7 mouse cellular contexts compared by ENCODE assay signal in genomic region chr8:123518667-123519066, GRCm38 (mm10). TPM values are rescaled to one million over a fixed set of nuclear protein-coding genes. Genes with fewer than 3 reads are reported as not detected.
DNase-seq lines count a peak whose midpoint lies in the region; ATAC-seq lines count a peak whose summit lies in the region.

Gene Gas8, plus strand, starts transcription at chr8:123518834.

- H3K9me3 ChIP-seq in embryonic facial prominence, embryonic 10.5 days = no peaks in the 10 kb centered on the region
- H3K9me3 ChIP-seq in limb, embryonic 10.5 days (replicated peaks) = no peaks in the 10 kb centered on the region
- no peaks in the 10 kb centered on the region for H3K9me3 ChIP-seq in midbrain, embryonic 13.5 days

- peaks cover 41% of the 10 kb centered on the region for H3K27me3 ChIP-seq in embryonic facial prominence, embryonic 10.5 days (replicated peaks; ENCODE audit: low read depth, poor library complexity, severe bottlenecking)
- H3K27me3 ChIP-seq in limb, embryonic 10.5 days (ENCODE audit: low read depth, poor library complexity, severe bottlenecking) = peaks cover 40% of the 10 kb centered on the region
- H3K27me3 ChIP-seq in midbrain, embryonic 13.5 days = peaks cover 10% of the 10 kb centered on the region

- DNase-seq in adrenal gland, postnatal 10 days = peak; percentile 91
- DNase-seq in embryonic facial prominence, embryonic 10.5 days (ENCODE audit: low spot score) = peak; percentile 96
- DNase-seq in kidney, adult 11 months = peak; percentile 90
- peak; percentile 92 for DNase-seq in limb, embryonic 10.5 days (ENCODE audit: low spot score)
- peak; percentile 42 for DNase-seq in spleen, adult 12 weeks (ENCODE audit: low spot score)

- peak; percentile 89 for ATAC-seq in granulocyte monocyte progenitor cell, adult 5-6 weeks (replicated peaks; ENCODE audit: poor library complexity, severe bottlenecking)
- ATAC-seq in midbrain, embryonic 13.5 days = peak; percentile 87

- peak within 1 kb of the TSS; percentile 82 for H3K27ac ChIP-seq in embryonic facial prominence, embryonic 10.5 days (replicated peaks)
- peak within 1 kb of the TSS; percentile 79 for H3K27ac ChIP-seq in limb, embryonic 10.5 days
- peak within 1 kb of the TSS; percentile 55 for H3K27ac ChIP-seq in midbrain, embryonic 13.5 days

- H3K4me2 ChIP-seq in midbrain, embryonic 13.5 days (replicated peaks) = peak within 1 kb of the TSS; percentile 94

- H3K36me3 ChIP-seq in embryonic facial prominence, embryonic 10.5 days (replicated peaks) = peaks cover 35% of the 10 kb centered on the region
- H3K36me3 ChIP-seq in limb, embryonic 10.5 days = peaks cover 36% of the 10 kb centered on the region
- H3K36me3 ChIP-seq in midbrain, embryonic 13.5 days = peaks cover 31% of the 10 kb centered on the region

- H3K9ac ChIP-seq in midbrain, embryonic 13.5 days (replicated peaks) = peak within 1 kb of the TSS; percentile 95

- under 1% methylated on average over 20 of the region's 20 CpGs for WGBS in embryonic facial prominence, embryonic 10.5 days
- under 1% methylated on average over 20 of the region's 20 CpGs for WGBS in limb, embryonic 10.5 days
- WGBS in midbrain, embryonic 13.5 days = under 1% methylated on average over 20 of the region's 20 CpGs

- peaks cover 44% of the 10 kb centered on the region for H3K4me1 ChIP-seq in embryonic facial prominence, embryonic 10.5 days
- H3K4me1 ChIP-seq in limb, embryonic 10.5 days = peaks cover 44% of the 10 kb centered on the region
- H3K4me1 ChIP-seq in midbrain, embryonic 13.5 days (replicated peaks) = peaks cover 39% of the 10 kb centered on the region

- H3K4me3 ChIP-seq in embryonic facial prominence, embryonic 10.5 days = peak within 1 kb of the TSS; percentile 71
- peak within 1 kb of the TSS; percentile 72 for H3K4me3 ChIP-seq in limb, embryonic 10.5 days
- H3K4me3 ChIP-seq in midbrain, embryonic 13.5 days (replicated peaks) = peak within 1 kb of the TSS; percentile 80

RNA-seq across cellular contexts. Expression of gene Gas8, which starts in this region (rescaled TPM):
- total RNA-seq in adrenal gland, postnatal 10 days (2021) = 10 to 100 TPM; 11.0 to 12.9 TPM
- 42.3 and 43.7 TPM in 2 replicates for polyA plus RNA-seq in embryonic facial prominence, embryonic 10.5 days (2016; fragmentation: Nextera tagmentation; extraction: Ambion mirVana)
- 6.5 and 7.5 TPM in 2 replicates for total RNA-seq in granulocyte monocyte progenitor cell, adult 5-6 weeks (2014; fragmentation: Nextera tagmentation)
- total RNA-seq in granulocyte monocyte progenitor cell, adult 5-6 weeks (2017) = 12.1 and 13.6 TPM in 2 replicates
- 41.1 TPM in 2 replicates for polyA plus RNA-seq in limb, embryonic 10.5 days (2016; fragmentation: Nextera tagmentation; extraction: Ambion mirVana)
- 40.8 and 44.3 TPM in 2 replicates for polyA plus RNA-seq in midbrain, embryonic 13.5 days (2015; fragmentation: Nextera tagmentation; extraction: Ambion mirVana)

Comparison
In these comparisons a context has a peak if more than half of its experiments do, and no peak if none do; other contexts are left out.
1. Peak in every context shown above with its lines: DNase-seq, ATAC-seq, H3K4me3 ChIP-seq and H3K27ac ChIP-seq.
2. DNase-seq: peak in every context shown above with its lines; median percentile 96 in embryonic facial prominence, embryonic 10.5 days; 92 in limb, embryonic 10.5 days; 91 in adrenal gland, postnatal 10 days; 90 in kidney, adult 11 months; 42 in spleen, adult 12 weeks.